Mouse (Mus musculus): ENCODE results near the gene Tdrd12. TPM values are rescaled to one million over a fixed set of nuclear protein-coding genes. Genes with fewer than 3 reads are reported as not detected.

The Tdrd12 gene
- polyA plus RNA-seq, 1 experiment from 2014 or later, result 0.59 TPM

DNA sequence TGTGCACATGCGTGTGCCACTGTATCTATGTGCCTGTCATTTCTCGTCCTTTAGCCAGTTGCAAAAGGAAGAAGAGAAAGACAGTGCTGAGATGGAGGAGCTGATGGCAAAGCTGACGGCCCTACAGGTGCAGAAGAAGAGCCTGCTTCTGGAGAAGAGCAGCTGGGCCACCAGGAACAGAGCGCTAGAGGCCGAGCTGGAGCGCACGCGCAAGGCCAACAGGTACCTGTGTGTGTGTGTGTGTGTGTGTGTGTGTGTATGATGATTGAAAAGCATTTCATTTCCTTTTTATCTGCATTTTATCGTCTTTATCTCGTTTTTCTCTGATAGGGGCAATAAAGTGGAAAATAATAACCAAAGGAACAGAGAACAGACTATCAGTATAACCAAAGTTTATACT lies 109.4 kb downstream of the Tdrd12 start:
- Histone ChIP-seq H3K27ac (replicated peaks) (no peak overlapping the region), H3K9me3 (replicated peaks) (no peaks in the 10 kb centered on the region), H3K4me3 (replicated peaks) (no peak overlapping the region), H3K4me2 (no peak overlapping the region), H3K36me3 (peaks cover 60% of the 10 kb centered on the region), H3K4me1 (no peaks in the 10 kb centered on the region), H3K9ac (replicated peaks) (no peak overlapping the region), H3K27me3 (replicated peaks) (no peaks in the 10 kb centered on the region)
- WGBS, result 95% methylated on average over 10 of the region's 10 CpGs
- ATAC-seq (ENCODE audit: low FRiP score), result no peak

DNA sequence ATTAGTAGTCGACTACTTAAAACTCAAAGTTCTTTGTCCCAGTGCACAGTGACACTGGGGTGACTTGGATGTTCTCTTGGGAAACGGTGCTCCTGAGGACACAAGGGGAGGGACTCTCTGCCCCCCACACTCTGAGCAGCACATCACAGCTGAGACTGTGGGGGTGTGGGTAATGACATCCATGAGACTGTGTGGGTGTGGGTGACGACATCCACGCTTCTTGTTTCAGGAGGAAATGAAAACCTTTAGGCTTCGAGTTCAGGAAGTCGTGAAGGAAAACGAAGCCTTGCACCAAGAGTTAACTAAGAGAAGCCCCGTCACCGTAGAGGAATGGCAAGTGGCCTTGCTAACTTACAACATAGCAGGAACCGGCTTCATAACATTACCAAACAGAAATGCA lies 114.5 kb downstream of the Tdrd12 start:
- Histone ChIP-seq H3K9me3 (replicated peaks) (no peaks in the 10 kb centered on the region), H3K27me3 (replicated peaks) (no peaks in the 10 kb centered on the region), H3K36me3 (peaks cover 59% of the 10 kb centered on the region), H3K9ac (replicated peaks) (no peak overlapping the region), H3K4me2 (no peak overlapping the region), H3K27ac (replicated peaks) (no peak overlapping the region), H3K4me3 (replicated peaks) (no peak overlapping the region), H3K4me1 (no peaks in the 10 kb centered on the region)
- no peak for ATAC-seq (ENCODE audit: low FRiP score)
- 91% methylated on average over 10 of the region's 10 CpGs for WGBS

Other genes starting within 250 kb of the Tdrd12 start
- 18.8 and 19.3 TPM in 2 replicates for gene Gpatch1, start 219.3 kb downstream of the Tdrd12 start, polyA plus RNA-seq (2015; fragmentation: Nextera tagmentation; extraction: Ambion mirVana)
- 4.6 and 9.2 TPM in 2 replicates for gene Rhpn2, start 203.6 kb downstream of the Tdrd12 start, polyA plus RNA-seq (2015; fragmentation: Nextera tagmentation; extraction: Ambion mirVana)
- 14.9 and 17.3 TPM in 2 replicates for gene Faap24, start 140.9 kb downstream of the Tdrd12 start, polyA plus RNA-seq (2015; fragmentation: Nextera tagmentation; extraction: Ambion mirVana)
- gene Cep89, start 140.7 kb downstream of the Tdrd12 start, polyA plus RNA-seq (2015; fragmentation: Nextera tagmentation; extraction: Ambion mirVana), result 28.4 and 35.1 TPM in 2 replicates
- 1.3 TPM in 1 of 2 replicates, not detected in the other for gene Slc7a9, start 88.9 kb downstream of the Tdrd12 start, polyA plus RNA-seq (2015; fragmentation: Nextera tagmentation; extraction: Ambion mirVana)
- 114 and 123 TPM in 2 replicates for gene Nudt19, start 18.6 kb upstream of the Tdrd12 start, polyA plus RNA-seq (2015; fragmentation: Nextera tagmentation; extraction: Ambion mirVana)
- gene Rgs9bp, start 47.8 kb upstream of the Tdrd12 start, polyA plus RNA-seq (2015; fragmentation: Nextera tagmentation; extraction: Ambion mirVana), result 0.14 and 0.17 TPM in 2 replicates
- 16.8 and 21.3 TPM in 2 replicates for gene Ankrd27, start 48.5 kb upstream of the Tdrd12 start, polyA plus RNA-seq (2015; fragmentation: Nextera tagmentation; extraction: Ambion mirVana)
- gene Pdcd5, start 109.8 kb upstream of the Tdrd12 start, polyA plus RNA-seq (2015; fragmentation: Nextera tagmentation; extraction: Ambion mirVana), result 245 and 246 TPM in 2 replicates
- gene Dpy19l3, start 216.7 kb upstream of the Tdrd12 start, polyA plus RNA-seq (2015; fragmentation: Nextera tagmentation; extraction: Ambion mirVana), result 42.1 and 44.6 TPM in 2 replicates